Mouse (Mus musculus) retina, adult 2 months (tissue): ENCODE results near the gene Cntnap5a.

Experiments
- DNase-seq: peaks from one replicate; pipeline ENCODE4 v3.0.0-alpha.2; 2012; ENCODE audit warnings: low read depth, low spot score

Cntnap5a gene

DNA sequence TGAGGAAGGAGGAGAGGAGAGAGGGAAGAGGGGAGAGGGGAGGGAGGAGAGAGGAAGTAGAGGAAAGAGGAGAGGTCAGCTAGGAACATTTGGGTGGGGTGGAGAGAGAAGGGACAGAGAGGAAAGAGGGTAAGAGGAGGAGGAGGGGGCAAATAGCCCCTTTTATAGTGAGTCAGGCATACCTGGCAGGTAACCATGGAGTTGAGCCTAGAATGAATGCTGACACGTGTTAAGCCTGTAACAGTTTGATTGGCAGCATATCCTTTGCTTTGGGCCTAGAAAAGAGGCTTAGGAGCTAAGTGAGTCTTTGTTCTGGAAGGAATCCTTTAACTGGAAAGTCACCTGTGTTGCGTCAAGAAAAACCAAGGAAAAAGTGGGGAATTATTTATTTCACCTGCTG is 681.6 kb downstream of the Cntnap5a start:
- DNase-seq: no peak

DNA sequence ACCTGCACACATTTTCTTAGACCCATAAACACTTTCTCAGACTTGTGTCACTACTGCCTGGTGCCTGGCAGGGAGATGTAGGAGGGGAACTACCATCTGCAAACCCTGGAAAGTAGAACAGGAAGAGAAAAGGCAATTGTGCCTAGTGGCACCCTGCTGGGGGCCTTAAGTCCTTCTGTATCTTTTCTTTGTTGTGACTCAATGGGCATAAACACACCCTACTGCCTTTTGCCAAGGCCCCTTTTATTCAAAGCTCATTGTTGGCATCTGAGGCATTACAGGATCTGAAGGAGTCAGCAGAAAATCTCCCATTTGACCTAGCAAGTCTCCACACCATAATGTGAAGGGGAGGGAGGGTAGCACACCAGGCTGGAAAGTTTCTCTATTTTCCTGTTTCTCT is 682.2 kb downstream of the Cntnap5a start:
- no peak for DNase-seq

DNA sequence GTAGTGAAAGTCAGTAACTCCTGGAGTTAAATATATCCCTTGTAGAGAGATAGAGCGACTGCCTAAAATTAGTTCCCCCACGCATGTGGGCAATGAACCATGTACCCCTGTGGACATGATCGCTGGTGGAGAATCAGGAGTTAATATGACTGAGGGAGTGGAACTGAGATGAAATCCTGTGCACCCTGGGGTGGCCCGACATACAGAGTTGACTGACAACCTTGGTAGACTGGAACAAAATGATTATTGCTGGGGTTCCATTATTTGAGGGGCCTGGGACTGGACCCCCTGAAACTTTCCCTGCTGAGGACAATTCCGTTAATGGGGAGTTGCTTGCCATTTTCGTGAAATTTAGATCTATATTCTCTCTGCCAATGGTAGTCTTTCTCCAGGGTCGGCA is 683.0 kb downstream of the Cntnap5a start:
- no peak for DNase-seq

DNA sequence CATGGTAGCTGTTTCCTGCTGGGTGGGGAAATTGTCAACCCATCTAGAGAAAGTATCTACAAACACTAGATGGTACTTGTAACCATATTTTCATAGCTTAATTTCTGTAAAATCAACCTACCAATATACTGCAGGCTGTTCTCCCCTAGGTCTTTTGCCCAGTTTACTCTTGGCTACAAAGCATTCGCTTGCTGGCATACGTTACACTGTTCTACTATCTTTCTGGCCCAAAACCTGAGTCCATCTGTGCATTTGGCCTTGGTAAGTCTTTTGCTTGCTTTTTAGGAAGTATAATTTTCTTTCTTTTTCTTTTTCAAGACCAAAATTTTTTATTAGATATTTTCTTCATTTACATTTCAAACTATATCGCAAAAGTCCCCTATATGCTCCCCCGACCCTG is 686.3 kb downstream of the Cntnap5a start:
- DNase-seq: no peak

DNA sequence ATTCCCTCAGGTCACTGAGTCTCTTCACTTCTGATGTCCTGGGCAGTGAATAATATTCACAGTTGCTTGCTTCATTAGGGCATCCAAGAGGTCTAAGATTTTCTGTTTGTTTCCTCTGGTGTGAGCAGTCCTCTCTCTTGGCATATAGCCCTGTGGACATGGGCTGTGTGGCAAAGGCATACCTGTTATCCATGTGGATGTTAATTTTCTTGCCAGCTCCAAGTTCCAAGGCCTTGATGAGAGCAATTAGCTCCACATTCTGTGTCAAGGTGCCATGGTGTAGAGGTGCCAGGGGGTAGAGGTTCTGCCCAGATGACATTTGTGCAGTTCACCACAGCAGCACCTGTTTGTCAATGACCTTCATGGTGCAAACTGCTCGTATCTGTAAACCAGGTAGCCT is 689.0 kb downstream of the Cntnap5a start:
- no peak for DNase-seq

DNA sequence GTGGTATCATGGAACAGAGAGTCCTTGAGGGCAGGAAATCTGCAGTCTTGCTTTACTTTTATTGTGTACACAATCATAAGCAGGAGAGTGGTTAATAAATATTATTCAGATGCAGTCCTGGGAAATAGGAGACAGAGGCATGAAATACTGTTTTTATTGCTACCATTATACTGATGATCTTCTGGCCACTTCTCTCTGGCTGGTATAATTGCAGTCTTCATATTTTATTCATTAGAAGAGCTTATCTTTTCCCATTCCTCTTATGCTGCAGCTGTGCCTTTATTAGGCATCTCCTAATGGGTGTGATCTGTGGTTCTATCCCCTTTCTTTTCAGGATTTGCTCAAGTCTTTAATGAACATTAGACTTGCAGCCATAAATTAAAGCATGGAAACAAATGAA is 707.8 kb downstream of the Cntnap5a start:
- DNase-seq: no peak

DNA sequence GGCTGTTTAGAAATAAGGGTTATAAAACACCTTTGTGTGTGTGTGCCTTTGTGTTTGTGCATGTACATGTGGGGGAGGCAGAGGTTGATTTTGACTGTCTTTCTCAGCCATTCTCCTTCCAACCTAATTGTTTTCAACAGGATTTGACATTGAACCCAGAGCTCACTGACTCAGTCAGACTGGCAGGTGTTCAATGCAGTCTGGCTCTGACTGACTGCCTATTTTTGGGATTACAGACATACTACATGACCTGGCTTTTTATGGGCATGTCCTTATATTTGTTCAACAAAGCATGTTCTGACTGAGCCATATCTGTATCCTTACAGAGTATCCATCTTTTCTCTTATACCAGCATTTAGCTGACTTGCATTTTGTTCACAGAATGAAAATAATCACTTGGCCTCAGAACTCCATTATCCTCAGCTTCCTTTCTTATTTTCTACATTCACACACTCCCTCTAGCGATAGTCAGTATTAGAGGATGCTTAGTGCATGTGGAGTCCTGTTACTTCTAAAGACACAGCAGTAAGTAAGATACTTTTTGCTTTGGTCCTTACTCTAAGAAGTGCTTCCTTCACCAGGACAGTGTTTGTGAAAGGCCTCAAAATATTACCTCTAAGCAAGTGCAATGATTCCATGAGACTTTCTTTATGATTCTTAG is 717.6 kb downstream of the Cntnap5a start:
- no peak for DNase-seq

DNA sequence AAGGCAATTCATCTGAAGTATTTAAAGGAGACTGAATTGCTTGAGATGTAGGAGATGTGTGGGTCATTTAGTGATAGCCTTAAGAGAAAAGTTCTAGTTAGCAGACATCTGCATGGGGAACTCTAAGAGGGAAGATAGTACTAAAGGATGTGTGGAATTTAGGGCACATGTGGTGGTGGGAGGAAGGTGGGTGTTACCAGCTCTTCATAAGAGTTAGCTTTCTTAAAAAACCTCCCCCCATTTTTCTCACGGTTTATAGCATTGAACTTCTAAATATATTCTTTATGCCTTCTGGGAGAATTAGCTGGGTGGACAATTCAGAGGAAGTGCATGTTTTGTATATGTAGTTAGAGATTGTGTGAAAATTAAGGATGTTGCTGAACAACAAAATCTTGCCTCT is 725.3 kb downstream of the Cntnap5a start:
- no peak for DNase-seq

DNA sequence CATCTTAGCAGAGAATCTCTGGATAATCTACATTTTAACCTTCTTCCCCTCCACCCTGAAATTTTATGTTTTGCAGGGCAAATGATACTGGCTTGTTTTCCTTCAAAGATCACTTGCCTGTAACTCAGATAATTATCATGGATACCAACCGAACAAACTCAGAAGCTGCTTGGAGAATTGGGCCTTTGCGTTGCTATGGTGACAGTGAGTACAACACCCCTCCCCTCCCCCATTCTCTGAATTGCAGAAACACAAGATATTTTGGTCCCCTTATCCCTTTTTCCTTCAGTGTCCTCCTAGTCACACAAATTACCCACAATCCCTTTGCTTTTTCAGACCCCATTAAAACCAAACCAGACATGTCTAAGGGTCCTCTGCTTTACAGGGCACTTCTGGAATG is 743.8 kb downstream of the Cntnap5a start:
- DNase-seq: no peak

DNA sequence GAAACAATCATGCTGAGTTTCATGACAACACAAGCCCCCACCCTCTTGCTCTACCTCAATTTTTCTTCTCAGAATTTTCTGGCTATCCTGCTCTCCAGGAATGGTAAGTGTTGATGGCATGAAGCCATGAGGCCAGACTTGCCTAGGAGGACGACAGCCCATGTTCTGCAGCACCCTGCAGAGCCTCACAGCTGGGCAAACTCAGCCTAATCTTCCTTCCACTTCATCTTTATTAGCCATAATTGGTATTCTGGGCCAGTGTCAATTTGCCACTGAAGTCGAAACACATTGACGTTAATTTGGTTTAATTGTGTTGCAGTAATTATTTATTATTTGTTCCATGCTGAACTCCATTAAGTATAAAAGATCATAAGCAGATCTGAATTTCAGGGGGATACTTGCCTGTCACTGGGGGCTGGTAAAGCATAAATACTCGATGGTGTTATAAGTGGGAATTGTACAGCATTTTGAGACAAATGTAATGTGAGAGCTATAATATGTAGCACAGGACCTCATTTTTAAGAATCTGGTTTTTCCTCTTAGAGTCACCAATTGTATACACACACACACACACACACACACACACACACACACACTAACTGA is 770.7 kb downstream of the Cntnap5a start:
- no peak for DNase-seq

DNA sequence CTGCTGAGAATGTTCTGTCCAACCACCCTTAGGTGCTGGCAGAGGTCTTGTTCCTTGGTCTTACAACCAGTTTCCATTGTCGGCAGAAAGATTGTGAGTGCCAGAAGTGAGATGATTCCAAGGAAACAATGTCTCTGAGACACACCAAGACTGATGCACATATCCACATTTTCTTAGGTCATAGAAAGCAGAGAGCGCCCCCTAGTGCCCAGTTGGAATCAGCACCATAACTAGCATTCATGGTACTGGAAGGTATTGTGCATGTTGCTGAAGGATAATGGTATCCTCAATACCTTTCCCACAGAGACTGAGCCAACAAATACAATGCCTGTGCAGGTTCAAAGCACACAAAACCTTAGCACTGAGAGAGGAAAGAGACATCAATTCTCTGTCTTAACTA is 793.1 kb downstream of the Cntnap5a start:
- no peak for DNase-seq

DNA sequence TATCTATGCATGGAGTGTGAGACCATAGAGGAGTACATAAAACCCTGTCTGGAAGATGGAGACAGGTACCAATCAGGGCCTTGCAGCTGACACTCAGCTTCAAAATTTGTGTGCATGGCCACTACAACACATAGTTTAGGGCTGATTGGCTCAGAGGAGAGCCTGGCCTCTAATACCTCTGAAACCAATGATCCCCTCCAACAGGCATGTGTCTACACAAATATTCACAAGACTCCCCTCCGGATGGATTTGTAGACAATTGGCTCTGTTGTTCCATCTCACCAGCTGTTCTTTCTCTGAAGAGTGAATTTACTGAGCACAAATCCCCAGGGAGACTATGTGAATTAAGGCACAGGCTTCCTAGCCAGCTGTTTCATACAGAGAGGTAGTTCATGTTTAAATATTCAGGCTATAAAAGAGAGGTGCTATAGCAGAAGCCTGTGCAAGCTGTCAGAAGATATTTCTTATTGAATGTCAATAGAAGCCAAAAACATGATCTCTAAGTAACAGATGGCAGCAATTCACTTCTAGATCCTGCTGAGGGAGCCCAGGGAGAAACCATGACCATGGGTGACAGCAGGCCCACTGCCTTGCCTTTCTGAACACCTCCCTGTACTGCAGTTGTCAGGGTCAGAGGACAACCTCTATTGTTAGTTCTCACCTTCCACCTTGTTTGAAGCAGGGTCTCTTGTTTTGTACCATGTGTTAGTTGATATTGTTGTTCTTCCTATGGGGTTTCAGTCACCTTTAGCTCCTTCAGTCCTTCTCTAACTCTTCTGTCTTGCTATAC is 804.4 kb downstream of the Cntnap5a start:
- no peak for DNase-seq

DNA sequence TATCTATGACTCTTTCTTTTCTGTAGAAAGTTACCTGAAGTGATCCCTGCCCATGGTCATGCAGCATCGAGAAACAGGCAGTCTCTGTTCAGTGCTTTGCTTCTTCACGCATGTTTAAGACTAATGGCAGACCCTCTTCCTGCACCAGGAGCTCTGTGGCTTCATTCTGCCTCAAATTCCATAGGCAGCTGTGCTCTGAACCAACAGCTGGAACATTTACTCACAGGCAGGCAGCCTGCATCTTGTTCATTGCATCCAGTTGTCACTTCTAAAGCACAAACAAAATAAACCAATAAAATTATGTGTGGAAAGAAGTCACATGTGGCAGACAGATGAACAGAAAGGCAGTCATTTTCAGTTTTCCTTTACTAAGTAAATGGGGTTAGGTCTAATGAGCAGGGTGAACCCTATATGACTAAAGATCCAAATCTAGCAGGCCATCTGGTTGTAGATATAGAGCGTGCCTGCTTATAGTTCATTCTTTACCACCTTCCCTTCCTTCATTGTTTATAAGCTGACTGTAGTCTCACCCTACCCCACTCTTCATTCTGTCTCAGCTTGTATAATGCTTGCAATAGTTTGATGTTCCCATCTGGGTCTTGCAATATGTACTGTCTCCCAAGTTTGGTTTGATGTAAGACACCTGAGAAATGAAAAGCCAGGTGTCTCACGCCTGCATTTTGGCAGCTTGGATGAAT is 893.6 kb downstream of the Cntnap5a start:
- no peak for DNase-seq

DNA sequence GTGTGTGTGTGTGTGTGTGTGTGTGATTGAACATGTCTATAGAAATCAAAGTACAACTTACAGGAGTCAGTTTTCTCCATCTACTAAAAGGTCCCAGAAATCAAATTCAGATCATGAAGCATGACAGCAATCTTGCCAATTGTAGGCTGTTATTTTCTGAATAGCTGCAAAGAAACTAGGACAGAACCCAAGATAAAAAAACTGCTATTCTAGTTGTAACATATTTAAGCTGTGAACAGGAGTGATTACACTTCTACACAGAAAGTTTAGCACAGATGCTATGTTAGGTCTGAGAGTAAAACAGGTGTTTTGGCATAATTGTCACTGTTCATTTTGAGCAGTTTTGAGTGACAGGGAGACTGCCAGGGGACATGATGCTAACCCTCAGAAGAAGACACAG is 931.7 kb downstream of the Cntnap5a start:
- DNase-seq: no peak
